Mouse (Mus musculus) cerebellum, adult 2 months (tissue): Measurements from ENCODE around the gene Ephb2. TPM values are rescaled to one million over a fixed set of nuclear protein-coding genes. Genes with fewer than 3 reads are reported as not detected.

Experiments used
- DNase-seq, 2 experiments: peaks; one replicate each; pipeline ENCODE4 v3.0.0; 2021
- H3K27ac ChIP-seq: fragments of 200-500 bp; 2 replicates; pipeline ENCODE4 v1.5.1; 2012; ENCODE audit warnings: low read length, control low read depth, inconsistent platforms; ENCODE audit not compliant: insufficient read depth
- H3K27me3 ChIP-seq: fragments of 200-500 bp; 2 replicates; pipeline ENCODE4 v1.6.1; 2012; ENCODE audit warnings: inconsistent platforms, mild to moderate bottlenecking, low read length, moderate library complexity; ENCODE audit not compliant: control insufficient read depth, insufficient read depth
- H3K4me1 ChIP-seq: fragments of 200-500 bp; 2 replicates; pipeline ENCODE4 v1.6.1; 2011; ENCODE audit warnings: low read length; ENCODE audit not compliant: control insufficient read depth, insufficient read depth
- H3K4me3 ChIP-seq: fragments of 200-500 bp; replicated peaks from 2 replicates; pipeline ENCODE3; 2011; ENCODE audit warnings: mild to moderate bottlenecking, low read depth, low read length, control low read depth; ENCODE audit not compliant: insufficient read depth
- CTCF ChIP-seq: fragments of 200-500 bp; IDR thresholded peaks from 2 replicates; pipeline ENCODE4 v1.5.1; 2011; ENCODE audit warnings: low read depth, mild to moderate bottlenecking, control low read depth, low read length, moderate library complexity, borderline replicate concordance; ENCODE audit not compliant: insufficient read depth
- POLR2A ChIP-seq: fragments of 200-500 bp; IDR thresholded peaks from 2 replicates; pipeline ENCODE4 v1.6.1; 2011; ENCODE audit warnings: low read length, control low read depth, borderline replicate concordance; ENCODE audit not compliant: insufficient read depth
- WGBS: fragments of 180-500 bp; shearing (Covaris S2); methylation state at CpG from one replicate; pipeline ENCODE4 v1.1.7; 2018; 5-methylcytosine and 5-hydroxymethylcytosine counted together
- polyA plus RNA-seq: library from polyadenylated mRNA; depleted of rRNA; stranded (reverse); fragments of >200 nt; gene quantifications from 2 replicates; pipeline ENCODE4 v1.2.3, GENCODE M21; 2012

The Ephb2 gene
- polyA plus RNA-seq, 1 experiment, result 29.1 TPM

GRCm38 (mm10) chr4:136657914-136658313 is 177.9 kb downstream of the Ephb2 start:
- WGBS, result 84% methylated on average over 3 of the region's 3 CpGs
- Histone ChIP-seq H3K27me3 (no peaks in the 10 kb centered on the region), H3K4me1 (peaks cover 3% of the 10 kb centered on the region), H3K4me3 (no peak overlapping the region), H3K27ac (no peak overlapping the region)
- no peak for DNase-seq
- TF ChIP-seq CTCF (no peak), POLR2A (no peak)

- Histone ChIP-seq H3K4me1 (peaks cover 15% of the 10 kb centered on the region), H3K27me3 (no peaks in the 10 kb centered on the region), H3K4me3 (no peak overlapping the region), H3K27ac (no peak overlapping the region)
- no peak for TF ChIP-seq CTCF
- no peak for TF ChIP-seq POLR2A
- 69% methylated on average over 10 of the region's 10 CpGs for WGBS
- DNase-seq, result no peak
Observed at GRCm38 (mm10) chr4:136653692-136654234, 182.0 kb downstream of the Ephb2 start.

GRCm38 (mm10) chr4:136653019-136653418 is 182.8 kb downstream of the Ephb2 start:
- DNase-seq, result no peak
- H3K4me3 ChIP-seq, result no peak overlapping the region
- no peak for TF ChIP-seq CTCF
- TF ChIP-seq POLR2A, result no peak
- no peaks in the 10 kb centered on the region for H3K27me3 ChIP-seq
- 67% methylated on average over 6 of the region's 6 CpGs for WGBS
- H3K27ac ChIP-seq, result no peak overlapping the region
- H3K4me1 ChIP-seq, result peaks cover 15% of the 10 kb centered on the region

GRCm38 (mm10) chr4:136652528-136652910 is 183.3 kb downstream of the Ephb2 start:
- Histone ChIP-seq H3K27me3 (no peaks in the 10 kb centered on the region), H3K4me3 (no peak overlapping the region), H3K4me1 (peaks cover 15% of the 10 kb centered on the region), H3K27ac (no peak overlapping the region)
- 8% methylated on average over 11 of the region's 11 CpGs for WGBS
- TF ChIP-seq POLR2A (no peak), CTCF (no peak)
- DNase-seq, result peak; percentile 51 to 61

- no peak overlapping the region for H3K4me3 ChIP-seq
- no peak for TF ChIP-seq CTCF
- no peak for TF ChIP-seq POLR2A
- H3K27ac ChIP-seq, result no peak overlapping the region
- DNase-seq, result peak in 1 of 2 experiments; percentile 50
- H3K27me3 ChIP-seq, result no peaks in the 10 kb centered on the region
- peaks cover 15% of the 10 kb centered on the region for H3K4me1 ChIP-seq
- WGBS, result 22% methylated on average over 13 of the region's 13 CpGs
Observed at GRCm38 (mm10) chr4:136651882-136652527, 183.8 kb downstream of the Ephb2 start.

GRCm38 (mm10) chr4:136651357-136651811 is 184.4 kb downstream of the Ephb2 start:
- peak in 1 of 2 experiments; percentile 44 for DNase-seq
- Histone ChIP-seq H3K4me3 (no peak overlapping the region), H3K4me1 (peaks cover 15% of the 10 kb centered on the region), H3K27me3 (no peaks in the 10 kb centered on the region), H3K27ac (no peak overlapping the region)
- WGBS, result 55% methylated on average over 3 of the region's 3 CpGs
- TF ChIP-seq POLR2A, result no peak
- peak; percentile 80 for TF ChIP-seq CTCF

GRCm38 (mm10) chr4:136650261-136650660 is 185.5 kb downstream of the Ephb2 start:
- peaks cover 15% of the 10 kb centered on the region for H3K4me1 ChIP-seq
- no peak overlapping the region for H3K27ac ChIP-seq
- 73% methylated on average over 8 of the region's 8 CpGs for WGBS
- H3K27me3 ChIP-seq, result no peaks in the 10 kb centered on the region
- no peak for TF ChIP-seq POLR2A
- TF ChIP-seq CTCF, result no peak
- DNase-seq, result no peak
- H3K4me3 ChIP-seq, result no peak overlapping the region
